Mouse (Mus musculus) spleen, adult 12 weeks (tissue): ENCODE data around the gene Radil.

Experiments
- DNase-seq: peaks from one replicate; pipeline ENCODE4 v3.0.0; 2022; ENCODE audit warnings: low spot score

Gene Radil

DNA sequence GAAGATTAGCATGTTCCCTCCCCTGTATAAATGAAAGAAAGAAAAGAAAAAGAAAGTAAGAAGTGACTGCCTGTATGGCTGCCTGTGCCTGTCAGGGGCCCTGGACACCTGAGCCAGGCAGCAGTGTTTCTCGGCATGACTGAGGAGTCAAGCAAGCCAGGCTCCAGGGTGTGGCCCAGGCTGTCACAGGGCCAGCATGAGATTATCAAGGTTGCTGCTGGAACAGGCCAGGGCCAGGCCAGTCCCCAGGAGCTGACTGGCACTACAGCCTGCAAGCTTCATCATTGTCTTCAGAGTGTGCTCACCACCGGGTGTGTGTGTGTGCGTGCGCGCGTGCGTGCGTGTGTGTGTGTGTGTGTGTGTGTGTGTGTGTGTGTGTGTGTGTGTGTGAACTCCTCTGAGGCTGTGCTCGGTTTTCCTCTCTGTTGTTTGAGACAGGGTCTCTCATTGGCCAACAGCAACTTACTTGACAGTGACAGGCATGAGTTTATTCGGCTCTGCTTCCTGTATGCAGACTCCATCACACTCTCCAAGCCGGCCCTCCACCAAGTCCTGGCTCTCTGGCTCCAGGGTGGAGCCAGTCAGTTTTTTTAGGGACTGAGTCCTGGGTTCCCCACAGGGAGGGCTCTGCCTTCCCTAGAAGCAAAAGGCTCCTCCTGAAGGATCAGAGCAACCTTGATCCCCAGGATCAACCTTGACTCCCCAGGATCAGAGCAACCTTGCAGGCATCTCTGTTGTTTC, 105.9 kb downstream of the Radil start:
- peak; percentile 42 for DNase-seq

DNA sequence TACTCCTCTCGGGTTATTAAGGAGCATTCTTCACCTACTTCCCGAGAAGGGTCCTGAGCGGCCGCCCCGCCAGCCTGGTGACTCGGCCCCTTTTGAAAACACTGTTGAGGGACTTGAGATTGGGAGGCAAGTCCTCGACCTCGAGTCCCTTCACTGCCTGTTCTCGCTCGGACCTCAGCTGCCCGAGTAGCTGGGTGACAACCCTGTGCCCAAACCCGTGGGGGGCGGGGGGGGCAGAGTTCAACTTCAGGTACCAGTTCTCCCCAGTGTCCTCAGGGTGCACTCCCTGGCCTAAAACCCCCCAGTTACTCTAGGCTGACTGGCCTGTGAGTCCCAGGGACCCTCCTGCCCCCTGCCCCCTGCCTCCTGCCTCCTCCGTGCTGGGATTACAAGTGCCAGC, 106.9 kb downstream of the Radil start:
- DNase-seq: no peak

DNA sequence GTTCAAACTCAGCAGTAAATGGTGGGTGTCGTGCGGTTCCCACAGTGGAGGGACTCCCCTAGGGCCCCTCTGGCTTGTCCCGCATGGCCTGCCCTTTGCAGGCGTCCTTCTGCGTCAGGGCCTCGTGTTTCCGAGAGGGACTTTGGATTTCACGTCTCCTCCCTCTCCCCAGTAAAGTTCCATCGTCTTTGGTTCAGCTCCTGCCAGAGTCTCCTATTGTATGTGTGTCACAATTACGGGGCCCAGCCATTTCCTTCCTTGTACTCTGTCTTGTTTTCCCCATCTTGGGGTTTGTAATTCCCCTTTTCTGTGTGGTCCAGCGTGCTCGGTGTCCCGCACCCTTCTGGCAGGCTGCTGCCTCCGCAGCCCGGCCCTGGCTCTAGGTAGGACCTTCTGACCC, 107.4 kb downstream of the Radil start:
- no peak for DNase-seq

DNA sequence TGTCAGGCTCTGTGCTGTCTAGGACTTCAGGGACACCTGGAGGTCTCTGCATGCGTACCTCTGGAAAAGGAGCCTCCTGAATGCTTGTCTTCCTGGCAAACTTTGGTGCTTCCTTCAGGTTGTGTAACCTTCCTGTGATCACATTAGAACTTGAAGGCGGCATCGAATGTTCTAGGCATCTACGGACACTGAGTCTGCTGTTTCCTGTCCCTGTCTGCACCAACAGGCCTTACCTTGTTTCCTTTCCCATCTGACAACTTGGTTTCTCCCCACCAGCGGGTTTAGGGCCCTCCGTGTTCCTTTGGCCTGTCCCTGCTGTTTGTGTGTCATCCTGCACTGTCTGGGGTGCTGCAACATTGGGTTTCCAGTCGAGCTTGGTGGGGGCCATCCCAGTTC, 108.9 kb downstream of the Radil start:
- no peak for DNase-seq

DNA sequence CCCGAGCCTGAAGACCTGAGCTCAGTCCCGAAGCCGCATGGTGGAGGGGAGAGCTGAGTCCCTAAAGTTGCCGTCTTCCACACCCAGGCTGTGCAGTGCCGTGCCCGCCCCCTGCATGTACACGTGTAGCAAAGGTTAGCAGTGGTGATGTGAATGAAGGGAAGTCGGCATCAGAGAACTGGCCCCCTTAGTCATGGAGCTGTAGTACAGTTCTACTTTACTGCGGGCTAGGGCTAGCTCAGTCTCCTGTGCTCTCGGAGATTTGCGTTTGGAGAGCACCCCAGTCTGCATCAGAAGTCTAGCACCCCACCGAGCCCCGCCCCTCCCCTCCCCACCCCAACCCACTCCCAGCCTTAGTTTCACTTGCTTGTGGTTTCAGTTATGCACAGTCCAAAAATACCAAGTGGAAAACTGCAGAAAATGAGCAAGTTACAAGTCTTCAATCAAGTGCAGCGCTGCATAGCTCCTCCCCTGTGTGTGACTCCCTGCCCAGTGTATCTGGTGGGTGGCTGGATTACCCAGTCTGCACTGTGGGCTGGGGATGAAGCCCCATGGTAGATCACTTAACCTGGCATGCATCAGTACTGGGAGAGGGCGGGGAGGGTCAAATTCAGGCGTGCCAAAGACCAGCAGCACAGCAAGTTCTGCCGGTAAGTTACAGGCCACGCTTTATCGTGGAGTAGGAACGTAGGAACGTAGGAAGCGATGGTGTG, 109.4 kb downstream of the Radil start:
- DNase-seq: peak; percentile 19

DNA sequence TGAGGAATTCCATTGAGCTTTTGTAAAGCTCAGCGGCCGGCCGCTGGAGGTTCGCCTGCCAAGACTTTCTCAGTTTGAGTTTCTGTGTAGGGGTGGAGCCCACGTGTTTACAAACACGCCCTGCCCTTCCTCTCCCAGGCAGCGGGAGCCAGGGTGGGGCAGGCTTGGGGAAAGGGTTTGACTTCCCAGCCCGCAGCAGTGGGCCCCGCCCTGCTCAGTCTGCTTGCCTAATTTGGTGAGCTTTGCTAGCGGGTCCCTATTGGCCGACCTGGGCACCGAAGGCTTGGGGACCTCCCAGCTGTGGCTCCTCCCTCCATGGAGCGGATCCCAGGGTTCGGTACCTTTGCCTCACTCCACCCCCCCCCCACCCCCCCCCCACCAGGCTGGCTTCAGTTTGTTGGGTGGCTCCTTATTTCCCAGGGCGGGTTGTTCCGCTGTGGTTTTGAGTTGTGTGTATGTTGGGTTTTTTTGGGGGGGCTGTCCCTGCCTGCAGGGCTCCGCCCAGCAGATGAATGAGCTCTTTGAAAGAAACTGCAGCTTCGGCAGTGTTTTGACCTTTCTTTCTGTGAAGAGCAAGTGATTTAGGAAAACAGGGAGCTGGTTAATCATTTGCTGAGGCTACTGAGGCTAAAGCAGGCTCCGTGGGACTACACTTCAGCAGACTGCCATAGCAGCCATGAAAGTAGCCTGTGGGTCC, 110.3 kb downstream of the Radil start:
- DNase-seq: peak; percentile 80

GRCm38 (mm10) chr5:142439911-142440432, 110.9 kb downstream of the Radil start:
- peak; percentile 15 for DNase-seq

DNA sequence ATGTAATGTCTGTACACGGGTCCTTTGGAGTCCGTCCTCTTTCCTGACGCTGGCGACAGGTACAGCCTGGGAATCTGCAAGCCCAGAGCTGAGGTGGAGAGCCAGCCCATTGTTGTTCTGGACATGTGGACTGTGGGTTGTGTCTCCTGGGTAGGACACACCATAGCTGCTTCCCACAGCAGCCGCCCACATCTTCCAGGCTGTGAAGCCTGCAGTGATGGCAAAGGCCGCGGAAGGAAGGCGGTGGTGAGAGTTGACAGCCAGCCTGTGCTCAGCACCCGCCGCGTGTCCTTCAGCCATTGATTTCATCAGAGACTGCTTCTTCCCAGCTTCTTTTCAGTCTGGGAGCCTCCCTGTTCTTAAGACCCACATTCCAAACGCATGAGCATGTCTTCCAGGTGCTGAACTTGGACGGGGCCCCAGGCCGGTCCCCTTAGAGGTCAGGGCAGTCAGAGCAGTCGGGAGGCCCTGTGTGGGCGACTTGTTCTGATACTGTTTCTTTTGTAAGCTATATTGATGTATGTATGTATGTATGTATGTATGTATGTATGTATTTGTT, 112.4 kb downstream of the Radil start:
- no peak for DNase-seq

DNA sequence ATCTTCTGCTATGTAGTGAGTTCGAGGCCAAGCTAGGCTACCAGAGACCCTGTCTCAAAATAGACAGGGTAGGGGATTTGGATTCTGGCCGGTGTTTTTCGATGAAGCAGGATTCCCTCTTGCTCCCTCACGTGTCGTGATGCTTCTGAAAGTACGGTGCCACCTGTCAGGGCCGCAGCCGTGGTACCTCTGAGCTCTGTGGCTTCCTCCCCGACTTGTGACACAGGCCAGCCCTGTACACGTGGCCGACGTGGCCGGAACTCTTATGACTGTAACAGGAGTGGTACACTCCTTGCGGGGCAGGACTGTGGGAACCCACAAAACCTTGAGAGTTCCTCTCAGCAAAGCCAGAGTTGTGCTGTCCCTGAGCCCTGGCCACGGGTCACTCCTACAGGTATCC, 115.2 kb downstream of the Radil start:
- no peak for DNase-seq
